Mouse (Mus musculus): ENCODE data around the gene D130043K22Rik. TPM values are rescaled to one million over a fixed set of nuclear protein-coding genes. Genes with fewer than 3 reads are reported as not detected.
"Not testable (repeated sequence)": the region's sequence is repeated elsewhere in the genome, so short reads cannot be mapped to it uniquely, and the experiment has no call there.

D130043K22Rik gene
- polyA plus RNA-seq, 1 experiment: 0.10 TPM

DNA sequence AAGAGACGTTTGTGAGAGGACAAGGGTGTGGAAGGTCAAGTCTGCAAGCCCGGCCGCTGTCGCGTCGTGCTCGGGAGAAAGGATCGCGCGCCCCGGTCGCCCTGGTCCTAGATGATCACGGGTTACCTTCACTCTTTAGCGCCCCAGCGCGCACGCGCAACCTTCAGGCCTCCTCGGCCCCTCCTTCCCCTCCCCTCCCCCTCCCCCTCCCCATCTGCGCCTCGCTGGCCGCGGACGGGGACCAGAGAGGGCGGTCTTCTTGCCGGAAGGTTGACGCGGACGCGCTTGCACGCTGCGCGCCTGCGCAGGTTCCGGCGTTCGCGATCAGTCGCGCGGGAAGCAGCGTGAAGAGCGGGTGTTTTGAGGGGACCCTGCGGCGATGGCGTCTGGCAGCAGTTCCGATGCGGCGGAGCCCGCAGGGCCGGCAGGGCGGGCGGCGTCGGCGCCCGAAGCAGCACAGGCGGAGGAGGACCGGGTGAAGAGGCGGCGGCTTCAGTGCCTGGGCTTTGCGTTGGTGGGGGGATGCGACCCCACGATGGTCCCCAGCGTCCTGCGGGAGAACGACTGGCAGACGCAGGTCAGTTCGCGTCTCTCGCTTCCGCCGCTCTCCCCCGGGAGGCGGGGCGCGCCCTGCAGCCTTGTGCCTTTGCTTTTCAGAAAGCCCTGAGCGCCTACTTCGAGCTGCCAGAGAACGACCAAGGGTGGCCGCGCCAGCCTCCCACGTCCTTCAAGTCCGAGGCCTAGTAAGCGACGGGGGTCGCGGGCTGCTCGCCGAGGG is 13.4 kb upstream of the D130043K22Rik start, which contains the start of the genes Acot13 and Tdp2:
TSS of gene Acot13 (minus strand) at position 188 of the 778 bp plus-strand sequence.
TSS of gene Tdp2 (plus strand) at position 327 of the 778 bp plus-strand sequence.
- peak; percentile 82 for DNase-seq (ENCODE audit: low spot score)

DNA sequence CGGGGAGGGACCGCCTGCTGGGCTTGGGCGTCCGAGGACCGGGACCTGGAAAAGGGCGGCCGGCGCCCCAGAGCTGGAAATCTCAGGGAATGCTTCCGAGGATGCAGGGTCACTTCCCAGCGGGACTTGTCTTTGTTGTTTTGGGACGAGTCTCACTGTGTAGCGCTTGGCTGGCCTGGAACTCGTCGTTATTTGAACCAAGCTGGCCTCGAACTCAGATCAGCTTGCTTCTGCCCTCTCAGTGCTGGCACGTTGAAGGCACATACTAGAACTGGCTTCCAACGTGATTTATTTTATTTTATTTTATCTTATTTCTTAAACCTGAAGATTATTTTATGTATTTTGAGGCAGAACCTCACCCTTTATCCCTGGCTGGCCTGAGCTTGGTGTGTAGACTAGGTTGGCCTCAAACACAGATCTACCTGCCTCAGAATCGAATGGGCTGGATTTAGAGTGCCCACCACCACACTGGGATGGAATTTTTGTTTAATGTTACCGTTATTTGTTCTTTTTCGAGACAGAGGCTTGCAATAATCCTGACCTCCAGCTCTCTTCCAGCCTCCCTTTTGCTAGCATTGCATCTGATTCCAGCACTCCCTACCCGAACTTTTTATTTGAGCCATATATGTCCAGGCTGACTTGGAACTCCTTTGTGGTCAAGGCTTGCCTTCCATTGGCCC is 12.7 kb upstream of the D130043K22Rik start:
- DNase-seq (ENCODE audit: low spot score): no peak

- no peak for DNase-seq (ENCODE audit: low spot score)
These were observed 12.2 kb upstream of the D130043K22Rik start for GRCm38 (mm10) chr13:24832811-24833155.

GRCm38 (mm10) chr13:24837765-24838164 is 7.2 kb upstream of the D130043K22Rik start:
- not testable (repeated sequence) for DNase-seq (ENCODE audit: low spot score)

- no peak for DNase-seq (ENCODE audit: low spot score)
These were observed 5.1 kb upstream of the D130043K22Rik start for GRCm38 (mm10) chr13:24839831-24840230.

GRCm38 (mm10) chr13:24841702-24842101 is 3.2 kb upstream of the D130043K22Rik start:
- no peak for DNase-seq (ENCODE audit: low spot score)

DNA sequence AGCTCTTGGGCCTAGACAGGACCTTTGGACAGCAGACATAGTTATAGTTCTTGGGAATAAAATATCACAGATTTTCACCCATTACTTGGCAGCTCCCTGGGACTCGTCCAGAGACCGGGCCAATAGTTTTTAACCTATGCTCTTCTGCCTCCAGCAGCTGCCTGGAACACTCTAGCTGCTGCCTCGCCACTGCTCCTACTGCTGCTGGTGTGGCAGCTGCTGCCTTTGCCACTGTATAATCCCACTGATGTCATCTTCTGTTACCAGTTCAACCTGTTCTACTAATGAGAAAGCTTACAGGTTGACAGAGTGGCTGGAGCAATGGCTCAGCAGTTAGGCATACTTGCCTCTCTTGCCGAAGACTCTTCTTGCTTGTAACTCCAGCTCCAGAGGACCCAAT is 4.4 kb downstream of the D130043K22Rik start:
- DNase-seq (ENCODE audit: low spot score): no peak

DNA sequence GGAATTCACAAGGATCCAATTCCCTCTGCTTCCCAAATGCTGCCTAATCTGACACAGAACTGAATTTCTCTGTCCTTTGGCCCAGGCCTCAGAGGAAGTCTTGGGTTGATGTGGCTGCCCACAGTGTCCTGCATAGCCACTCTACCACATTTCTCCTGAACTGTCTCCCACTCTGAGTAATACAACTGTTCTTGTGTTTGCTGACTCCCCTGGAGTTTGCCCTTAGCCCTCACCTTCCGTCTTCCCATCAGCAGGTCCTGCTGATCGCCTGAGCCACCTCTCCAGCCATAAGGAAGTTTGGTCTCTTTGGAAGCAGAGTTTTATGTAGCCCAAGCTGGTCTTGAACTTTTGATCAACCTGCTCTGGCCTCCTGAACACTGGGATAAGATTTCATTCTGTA is 7.1 kb downstream of the D130043K22Rik start:
- no peak for DNase-seq (ENCODE audit: low spot score)

DNA sequence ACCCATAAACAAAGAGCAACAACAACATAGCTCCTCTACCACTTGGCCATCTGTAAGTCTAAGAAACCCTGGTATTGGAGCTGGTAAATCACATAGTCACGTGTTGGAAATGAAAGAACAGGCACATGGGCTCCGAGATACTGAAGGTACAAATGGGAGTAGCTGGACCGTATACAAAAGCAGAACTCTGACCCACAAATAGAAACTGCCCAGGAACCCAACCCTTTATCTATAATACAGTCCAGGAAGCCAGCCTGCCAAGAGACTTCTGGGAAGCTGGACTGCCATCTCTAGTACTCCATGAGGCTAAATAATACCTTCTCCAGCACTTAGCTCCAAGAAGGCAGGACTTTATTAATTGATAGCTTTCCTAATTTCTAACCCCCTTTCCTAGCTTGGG is 7.6 kb downstream of the D130043K22Rik start:
- no peak for DNase-seq (ENCODE audit: low spot score)

- no peak for DNase-seq (ENCODE audit: low spot score)
These were observed 14.2 kb downstream of the D130043K22Rik start for GRCm38 (mm10) chr13:24859115-24859514.

DNA sequence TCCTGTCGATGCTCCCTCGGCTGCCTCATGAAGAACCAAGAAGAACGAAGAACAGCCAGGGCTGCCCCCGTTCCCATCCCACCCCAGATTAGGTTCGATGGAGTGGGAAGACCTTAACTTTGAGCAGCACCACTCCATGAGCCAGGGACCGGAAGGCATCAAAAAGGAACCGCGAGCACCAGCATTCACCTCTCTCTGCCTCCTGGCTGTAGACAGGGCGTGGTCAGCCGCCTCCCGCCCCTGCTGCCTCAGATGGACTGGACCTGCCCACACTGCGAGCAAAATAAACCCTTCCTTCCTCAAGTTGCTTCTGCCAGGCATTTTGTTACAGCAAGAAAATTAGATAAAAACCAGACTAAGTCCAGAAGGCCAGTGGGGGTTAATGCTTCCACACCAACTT is 16.1 kb downstream of the D130043K22Rik start:
- DNase-seq (ENCODE audit: low spot score): no peak

- DNase-seq (ENCODE audit: low spot score): no peak
These were observed 17.1 kb downstream of the D130043K22Rik start for GRCm38 (mm10) chr13:24862021-24862420.

DNA sequence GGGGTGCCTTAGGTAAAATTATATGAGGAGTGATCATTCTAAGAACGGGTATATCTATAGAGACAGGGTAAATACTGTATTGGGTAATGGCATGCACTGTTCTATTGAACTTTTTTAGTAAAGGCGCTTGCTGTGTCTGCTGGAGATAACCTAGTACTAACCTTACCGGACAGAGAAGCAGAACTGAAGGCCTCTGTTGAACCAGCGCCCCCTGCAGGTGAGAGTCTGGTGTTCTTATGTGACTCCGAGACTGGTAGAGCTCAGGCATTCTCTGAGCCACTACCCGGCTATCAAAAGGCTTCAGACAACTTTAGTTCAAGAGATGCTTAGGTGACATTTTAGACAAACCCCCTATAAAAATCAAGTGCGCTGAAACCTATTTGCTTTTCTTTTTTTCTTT is 17.6 kb downstream of the D130043K22Rik start:
- no peak for DNase-seq (ENCODE audit: low spot score)

GRCm38 (mm10) chr13:24866430-24867402 is 21.8 kb downstream of the D130043K22Rik start:
- no peak for DNase-seq (ENCODE audit: low spot score)

DNA sequence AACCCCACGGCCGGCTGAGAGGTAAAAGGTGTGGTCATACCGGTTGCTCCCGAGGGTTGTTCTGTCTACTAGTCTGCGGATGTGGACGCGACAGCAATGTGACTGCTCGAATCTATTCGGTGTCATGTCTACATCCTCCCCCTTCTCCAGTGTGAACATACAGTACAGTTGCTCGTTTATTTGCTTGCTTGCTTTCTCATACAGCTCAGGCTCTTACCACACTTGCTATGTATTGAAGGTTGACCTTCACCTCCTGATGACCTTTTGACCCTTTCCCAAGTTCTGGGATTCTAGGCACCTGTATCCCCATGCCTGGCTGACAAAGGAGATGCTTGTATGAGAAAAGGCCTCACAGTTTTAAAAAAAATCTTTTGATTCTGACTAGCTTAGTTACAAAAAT is 22.9 kb downstream of the D130043K22Rik start:
- DNase-seq (ENCODE audit: low spot score): no peak

DNA sequence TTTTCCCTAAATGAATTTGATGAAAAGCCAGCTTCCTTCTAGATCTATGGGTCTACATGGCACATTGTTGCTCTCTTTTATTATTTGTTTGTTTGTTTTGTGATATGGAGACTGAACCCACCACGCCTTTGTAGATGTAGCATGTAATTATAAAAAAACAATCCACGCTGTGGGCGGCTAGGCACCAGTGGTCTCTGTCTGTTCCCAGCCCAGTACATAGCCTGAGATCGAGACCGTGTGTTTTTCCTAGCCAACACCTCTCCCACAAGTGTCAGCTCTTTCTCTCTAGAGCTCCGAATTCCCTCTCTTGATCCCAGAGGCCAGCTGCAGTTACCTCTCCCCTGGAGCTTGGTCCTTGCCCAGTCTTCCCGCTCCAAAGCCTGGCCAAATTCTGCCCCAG is 23.3 kb downstream of the D130043K22Rik start:
- DNase-seq (ENCODE audit: low spot score): no peak

GRCm38 (mm10) chr13:24879359-24880040 is 34.6 kb downstream of the D130043K22Rik start:
- DNase-seq (ENCODE audit: low spot score): no peak

- DNase-seq (ENCODE audit: low spot score): no peak
These were observed 35.3 kb downstream of the D130043K22Rik start for GRCm38 (mm10) chr13:24880208-24880607.

DNA sequence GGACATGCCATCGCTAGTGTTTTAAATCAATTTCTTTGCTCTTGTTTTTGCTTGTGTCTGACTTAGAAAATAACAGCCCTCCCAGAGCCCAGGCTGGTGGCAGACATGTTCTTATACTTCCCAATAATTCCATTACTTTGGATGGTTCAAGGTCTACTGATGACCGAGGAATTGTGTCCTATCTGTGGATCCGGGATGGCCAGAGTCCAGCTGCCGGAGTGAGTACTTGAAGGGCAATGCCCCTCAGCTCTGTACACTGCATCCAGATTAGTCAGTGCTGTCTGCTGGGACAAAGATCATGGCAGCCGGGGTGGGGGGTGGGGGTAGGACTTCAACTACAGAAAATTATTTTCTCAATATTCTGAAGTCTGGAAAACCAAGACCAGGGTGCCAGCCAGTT is 35.8 kb downstream of the D130043K22Rik start:
- DNase-seq (ENCODE audit: low spot score): no peak

DNA sequence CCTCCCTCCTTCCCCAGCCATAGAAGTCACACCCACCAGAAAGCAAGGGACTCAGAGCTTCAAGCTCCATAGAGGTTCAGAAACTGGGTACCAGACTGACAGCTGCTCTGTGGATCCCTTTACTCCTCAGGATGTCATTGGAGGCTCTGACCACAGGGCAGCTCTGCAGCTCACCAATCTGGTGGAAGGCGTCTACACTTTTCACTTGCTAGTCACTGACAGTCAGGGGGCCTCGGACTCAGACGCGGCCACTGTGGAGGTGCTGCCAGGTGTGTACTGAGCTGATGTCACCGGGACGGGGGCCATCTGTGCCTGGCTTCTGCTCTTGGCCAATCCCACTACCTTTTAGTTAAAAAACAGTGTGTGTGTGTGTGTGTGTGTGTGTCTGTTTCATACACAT is 37.5 kb downstream of the D130043K22Rik start:
- DNase-seq (ENCODE audit: low spot score): no peak

DNA sequence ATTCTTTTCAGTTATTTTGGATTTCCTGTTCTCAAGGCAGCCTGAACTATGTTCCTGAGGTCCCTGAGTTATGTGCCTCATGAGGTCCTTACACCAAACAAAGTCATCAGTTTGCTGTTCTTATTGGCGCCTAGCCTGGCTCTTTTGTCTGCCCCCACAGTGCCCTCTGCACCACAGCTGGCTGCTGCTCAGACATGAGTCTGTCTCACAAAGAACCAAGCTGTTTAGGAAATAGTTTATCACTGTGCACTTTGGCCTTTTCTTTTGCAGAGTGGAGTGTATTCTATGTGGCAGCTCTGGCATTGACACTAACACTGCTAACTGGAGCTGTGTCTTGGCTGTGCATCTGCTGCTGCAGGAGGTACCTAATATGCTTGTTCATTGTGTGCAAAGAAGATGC is 44.6 kb downstream of the D130043K22Rik start:
- DNase-seq (ENCODE audit: low spot score): no peak
